Mouse (Mus musculus): ENCODE data around the gene Tmem132d. TPM values are rescaled to one million over a fixed set of nuclear protein-coding genes. Genes with fewer than 3 reads are reported as not detected.

Tmem132d gene
- polyA plus RNA-seq, 1 experiment, result not detected

GRCm38 (mm10) chr5:128040036-128040435, 392.8 kb downstream of the Tmem132d start:
- Histone ChIP-seq H3K79me2 (ENCODE audit: control insufficient read depth, insufficient read depth) (no peaks in the 10 kb centered on the region), H3K27me3 (ENCODE audit: control insufficient read depth, insufficient read depth, insufficient read length) (no peaks in the 10 kb centered on the region), H3K4me3 (ENCODE audit: insufficient read depth, poor library complexity, severe bottlenecking) (no peak overlapping the region), H3K36me3 (ENCODE audit: control insufficient read depth, insufficient read depth) (no peaks in the 10 kb centered on the region), H3K79me3 (ENCODE audit: low read depth) (no peaks in the 10 kb centered on the region), H3ac (ENCODE audit: control insufficient read depth, insufficient read length, low read depth) (no peak overlapping the region)
- TF ChIP-seq CEBPB (IDR thresholded peaks at IDR 0.05; ENCODE audit: low read depth), result no peak
- TF ChIP-seq MYOD1 (IDR thresholded peaks at IDR 0.05; ENCODE audit: control insufficient read depth, insufficient read length, low read depth), result no peak
- TF ChIP-seq CTCF (IDR thresholded peaks at IDR 0.05; ENCODE audit: control insufficient read depth, insufficient read depth, insufficient read length), result no peak
- no peak for TF ChIP-seq MAX (IDR thresholded peaks at IDR 0.05)
- no peak for TF ChIP-seq MYOG (IDR thresholded peaks at IDR 0.05; ENCODE audit: control insufficient read depth, extremely low read depth, insufficient read length)
- no peak for TF ChIP-seq USF1 (IDR thresholded peaks at IDR 0.05; ENCODE audit: low read depth)
- TF ChIP-seq FOSL1 (IDR thresholded peaks at IDR 0.05; ENCODE audit: insufficient read depth, low read length, poor library complexity, severe bottlenecking), result no peak

- Histone ChIP-seq H3K79me2 (ENCODE audit: control insufficient read depth, insufficient read depth) (no peaks in the 10 kb centered on the region), H3K36me3 (ENCODE audit: control insufficient read depth, insufficient read depth) (no peaks in the 10 kb centered on the region), H3K79me3 (ENCODE audit: low read depth) (no peaks in the 10 kb centered on the region), H3K27me3 (ENCODE audit: control insufficient read depth, insufficient read depth, insufficient read length) (no peaks in the 10 kb centered on the region), H3K4me3 (ENCODE audit: insufficient read depth, poor library complexity, severe bottlenecking) (no peak overlapping the region), H3ac (ENCODE audit: control insufficient read depth, insufficient read length, low read depth) (no peak overlapping the region)
- TF ChIP-seq CEBPB (IDR thresholded peaks at IDR 0.05; ENCODE audit: low read depth) (no peak), MYOD1 (IDR thresholded peaks at IDR 0.05; ENCODE audit: control insufficient read depth, insufficient read length, low read depth) (no peak), MAX (IDR thresholded peaks at IDR 0.05) (no peak), USF1 (IDR thresholded peaks at IDR 0.05; ENCODE audit: low read depth) (no peak), MYOG (IDR thresholded peaks at IDR 0.05; ENCODE audit: control insufficient read depth, extremely low read depth, insufficient read length) (no peak), FOSL1 (IDR thresholded peaks at IDR 0.05; ENCODE audit: insufficient read depth, low read length, poor library complexity, severe bottlenecking) (no peak), CTCF (IDR thresholded peaks at IDR 0.05; ENCODE audit: control insufficient read depth, insufficient read depth, insufficient read length) (no peak)
These were observed 405.8 kb downstream of the Tmem132d start for GRCm38 (mm10) chr5:128027076-128027475.

- no peak overlapping the region for H3ac ChIP-seq (ENCODE audit: control insufficient read depth, insufficient read length, low read depth)
These were observed 428.2 kb downstream of the Tmem132d start for GRCm38 (mm10) chr5:128004666-128005065.

GRCm38 (mm10) chr5:127996526-127997245, 436.2 kb downstream of the Tmem132d start:
- no peaks in the 10 kb centered on the region for H3K79me3 ChIP-seq (ENCODE audit: low read depth)
- H3K27me3 ChIP-seq (ENCODE audit: control insufficient read depth, insufficient read depth, insufficient read length), result no peaks in the 10 kb centered on the region
- no peak overlapping the region for H3ac ChIP-seq (ENCODE audit: control insufficient read depth, insufficient read length, low read depth)
- H3K4me3 ChIP-seq (ENCODE audit: insufficient read depth, poor library complexity, severe bottlenecking), result no peak overlapping the region
- no peaks in the 10 kb centered on the region for H3K79me2 ChIP-seq (ENCODE audit: control insufficient read depth, insufficient read depth)
- no peaks in the 10 kb centered on the region for H3K36me3 ChIP-seq (ENCODE audit: control insufficient read depth, insufficient read depth)
- TF ChIP-seq CEBPB (IDR thresholded peaks at IDR 0.05; ENCODE audit: low read depth) (no peak), FOSL1 (IDR thresholded peaks at IDR 0.05; ENCODE audit: insufficient read depth, low read length, poor library complexity, severe bottlenecking) (no peak), MYOD1 (IDR thresholded peaks at IDR 0.05; ENCODE audit: control insufficient read depth, insufficient read length, low read depth) (no peak), MYOG (IDR thresholded peaks at IDR 0.05; ENCODE audit: control insufficient read depth, extremely low read depth, insufficient read length) (no peak), CTCF (IDR thresholded peaks at IDR 0.05; ENCODE audit: control insufficient read depth, insufficient read depth, insufficient read length) (no peak), USF1 (IDR thresholded peaks at IDR 0.05; ENCODE audit: low read depth) (no peak), MAX (IDR thresholded peaks at IDR 0.05) (no peak)

More at GRCm38 (mm10) chr5:128004666-128005065, 428.2 kb downstream of the Tmem132d start:
- Histone ChIP-seq H3K36me3 (ENCODE audit: control insufficient read depth, insufficient read depth) (no peaks in the 10 kb centered on the region), H3K4me3 (ENCODE audit: insufficient read depth, poor library complexity, severe bottlenecking) (no peak overlapping the region), H3K27me3 (ENCODE audit: control insufficient read depth, insufficient read depth, insufficient read length) (no peaks in the 10 kb centered on the region), H3K79me3 (ENCODE audit: low read depth) (no peaks in the 10 kb centered on the region), H3K79me2 (ENCODE audit: control insufficient read depth, insufficient read depth) (no peaks in the 10 kb centered on the region)
- no peak for TF ChIP-seq USF1 (IDR thresholded peaks at IDR 0.05; ENCODE audit: low read depth)
- TF ChIP-seq FOSL1 (IDR thresholded peaks at IDR 0.05; ENCODE audit: insufficient read depth, low read length, poor library complexity, severe bottlenecking), result no peak
- no peak for TF ChIP-seq MAX (IDR thresholded peaks at IDR 0.05)
- no peak for TF ChIP-seq CTCF (IDR thresholded peaks at IDR 0.05; ENCODE audit: control insufficient read depth, insufficient read depth, insufficient read length)
- TF ChIP-seq MYOG (IDR thresholded peaks at IDR 0.05; ENCODE audit: control insufficient read depth, extremely low read depth, insufficient read length), result no peak
- TF ChIP-seq MYOD1 (IDR thresholded peaks at IDR 0.05; ENCODE audit: control insufficient read depth, insufficient read length, low read depth), result no peak
- no peak for TF ChIP-seq CEBPB (IDR thresholded peaks at IDR 0.05; ENCODE audit: low read depth)

GRCm38 (mm10) chr5:127993460-127993859, 439.4 kb downstream of the Tmem132d start:
- no peaks in the 10 kb centered on the region for H3K79me3 ChIP-seq (ENCODE audit: low read depth)
- no peaks in the 10 kb centered on the region for H3K36me3 ChIP-seq (ENCODE audit: control insufficient read depth, insufficient read depth)
- H3ac ChIP-seq (ENCODE audit: control insufficient read depth, insufficient read length, low read depth), result no peak overlapping the region
- H3K79me2 ChIP-seq (ENCODE audit: control insufficient read depth, insufficient read depth), result no peaks in the 10 kb centered on the region
- H3K4me3 ChIP-seq (ENCODE audit: insufficient read depth, poor library complexity, severe bottlenecking), result no peak overlapping the region
- no peaks in the 10 kb centered on the region for H3K27me3 ChIP-seq (ENCODE audit: control insufficient read depth, insufficient read depth, insufficient read length)
- no peak for TF ChIP-seq CTCF (IDR thresholded peaks at IDR 0.05; ENCODE audit: control insufficient read depth, insufficient read depth, insufficient read length)
- TF ChIP-seq MYOG (IDR thresholded peaks at IDR 0.05; ENCODE audit: control insufficient read depth, extremely low read depth, insufficient read length), result no peak
- TF ChIP-seq USF1 (IDR thresholded peaks at IDR 0.05; ENCODE audit: low read depth), result no peak
- TF ChIP-seq FOSL1 (IDR thresholded peaks at IDR 0.05; ENCODE audit: insufficient read depth, low read length, poor library complexity, severe bottlenecking), result no peak
- TF ChIP-seq CEBPB (IDR thresholded peaks at IDR 0.05; ENCODE audit: low read depth), result no peak
- TF ChIP-seq MAX (IDR thresholded peaks at IDR 0.05), result no peak
- no peak for TF ChIP-seq MYOD1 (IDR thresholded peaks at IDR 0.05; ENCODE audit: control insufficient read depth, insufficient read length, low read depth)
